Mouse (Mus musculus) G1E (cell line): Measurements from ENCODE around the gene Shld1.

Experiments
- CTCF ChIP-seq: IDR thresholded peaks from 2 replicates; pipeline ENCODE4 v1.5.1; 2012; ENCODE audit warnings: low read depth, low read length, inconsistent platforms, mixed read lengths
- GATA1 ChIP-seq: IDR thresholded peaks from 2 replicates; pipeline ENCODE4 v1.6.1; 2012; ENCODE audit warnings: borderline replicate concordance, low read length, inconsistent platforms, mixed read lengths
- GATA2 ChIP-seq: IDR thresholded peaks from 2 replicates; pipeline ENCODE4 v1.6.1; 2012; ENCODE audit warnings: low read depth, low read length, inconsistent platforms, borderline replicate concordance
- POLR2AphosphoS5 ChIP-seq: IDR thresholded peaks from 2 replicates; pipeline ENCODE4 v1.6.1; 2012; ENCODE audit warnings: low read depth, low read length, inconsistent platforms; ENCODE audit not compliant: insufficient replicate concordance
- TAL1 ChIP-seq: conservative IDR thresholded peaks from 2 replicates; pipeline ENCODE4 v1.6.1; 2012; ENCODE audit warnings: low read depth, low read length, inconsistent platforms, mixed read lengths

- no peak for TF ChIP-seq CTCF
- TF ChIP-seq GATA1, result no peak
- no peak for TF ChIP-seq TAL1
- TF ChIP-seq GATA2, result no peak
- no peak for TF ChIP-seq POLR2AphosphoS5
Measured at GRCm38 (mm10) chr2:132784039-132784438, 97.3 kb downstream of the Shld1 start.
